Mouse (Mus musculus) frontal cortex, postnatal 36 days (tissue): ENCODE measurements around the gene Slc16a1.
A peak's percentile ranks its signal among the peaks of the same experiment; 100 is the strongest.

Source experiments
- DNase-seq, 2 experiments: peaks; one replicate each; pipeline ENCODE4 v3.0.0; 2022; ENCODE audit warnings: low spot score in 2 of 2

Gene Slc16a1

DNA sequence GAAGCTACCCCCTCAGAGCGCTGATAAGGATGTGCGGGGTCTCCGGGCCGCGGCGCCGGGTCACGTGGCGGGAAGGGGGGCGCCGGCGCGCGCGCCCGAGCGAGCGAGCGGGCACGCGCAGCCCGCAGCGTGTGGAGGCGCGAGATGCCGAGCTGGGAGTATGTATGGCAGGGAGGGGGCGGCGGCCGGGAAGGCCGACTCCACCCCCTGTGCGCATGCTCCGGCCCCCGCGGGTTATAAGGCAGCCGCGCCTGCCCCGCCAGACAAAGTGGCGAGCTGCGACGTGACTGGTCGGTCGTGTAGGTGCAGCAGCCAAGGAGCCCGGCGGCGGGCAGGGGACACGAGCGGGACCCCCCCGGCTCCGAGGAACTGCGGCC lies at the start of gene Slc16a1:
Slc16a1 (plus strand) TSS at position 266 of the 377 bp plus-strand sequence.
- peak; percentile 87 to 90 for DNase-seq

DNA sequence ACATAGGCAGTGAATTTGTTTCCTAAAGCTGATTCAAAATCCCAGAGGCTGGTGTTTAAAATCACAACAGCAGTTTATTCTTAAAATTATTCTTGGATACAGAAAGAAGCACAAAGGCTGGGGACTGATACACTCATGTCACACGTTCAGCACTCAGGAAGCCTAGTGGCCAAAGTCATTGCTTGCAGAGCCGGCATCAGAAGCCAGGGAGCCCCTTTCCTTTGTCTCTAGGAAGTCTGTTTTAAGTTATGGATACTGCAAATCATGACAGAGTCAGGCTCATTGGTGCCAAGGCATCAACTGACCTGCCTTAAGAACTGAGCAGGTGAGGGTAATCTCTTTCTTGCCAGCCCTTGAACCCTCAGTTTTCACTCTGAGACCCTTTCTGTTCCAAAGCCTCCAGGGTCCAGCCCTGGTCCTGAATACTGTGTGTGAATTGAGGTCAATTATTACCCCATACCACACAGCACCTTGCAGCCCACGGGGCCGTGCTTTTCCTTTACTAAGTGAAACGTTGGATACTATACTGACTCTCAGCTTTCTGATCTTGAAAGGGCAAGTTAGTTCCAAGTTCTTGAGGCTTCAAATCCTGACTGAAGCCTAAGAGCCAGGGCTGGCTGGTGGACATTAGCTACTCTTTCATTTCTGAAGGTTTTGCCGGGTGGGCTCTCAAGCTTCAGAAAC lies 41.9 kb upstream of the Slc16a1 start:
- DNase-seq, result no peak

DNA sequence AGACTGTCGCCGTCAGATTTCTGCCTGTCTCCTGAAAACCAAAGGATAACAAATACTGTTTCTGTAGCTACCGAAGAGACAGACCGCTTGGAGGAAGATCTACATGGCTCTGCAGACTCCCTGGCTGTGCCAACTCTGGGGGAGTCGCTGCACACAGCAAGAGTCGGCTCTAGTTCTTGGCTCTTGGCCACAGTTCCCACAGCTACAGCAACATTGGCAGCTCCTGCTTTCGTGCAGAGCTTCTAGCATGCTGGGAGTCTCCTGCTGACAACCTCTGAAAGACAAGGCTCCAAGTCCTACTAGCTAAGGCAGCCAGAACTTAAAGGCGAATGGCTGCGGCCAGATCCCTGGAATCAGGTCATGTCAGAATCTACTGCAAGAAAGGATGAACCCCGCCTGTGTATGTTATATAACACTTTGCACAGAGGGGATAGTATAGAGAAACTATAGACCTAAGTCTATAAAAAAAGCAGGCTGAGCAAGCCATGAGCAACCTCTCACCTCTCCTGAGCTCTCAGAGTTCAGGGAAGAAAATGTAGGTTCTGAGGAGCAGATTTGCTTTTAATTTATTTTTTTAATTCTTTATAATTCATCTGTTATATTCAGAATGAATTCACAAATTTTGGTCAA lies 41.2 kb upstream of the Slc16a1 start:
- DNase-seq, result peak; percentile 86 to 96

DNA sequence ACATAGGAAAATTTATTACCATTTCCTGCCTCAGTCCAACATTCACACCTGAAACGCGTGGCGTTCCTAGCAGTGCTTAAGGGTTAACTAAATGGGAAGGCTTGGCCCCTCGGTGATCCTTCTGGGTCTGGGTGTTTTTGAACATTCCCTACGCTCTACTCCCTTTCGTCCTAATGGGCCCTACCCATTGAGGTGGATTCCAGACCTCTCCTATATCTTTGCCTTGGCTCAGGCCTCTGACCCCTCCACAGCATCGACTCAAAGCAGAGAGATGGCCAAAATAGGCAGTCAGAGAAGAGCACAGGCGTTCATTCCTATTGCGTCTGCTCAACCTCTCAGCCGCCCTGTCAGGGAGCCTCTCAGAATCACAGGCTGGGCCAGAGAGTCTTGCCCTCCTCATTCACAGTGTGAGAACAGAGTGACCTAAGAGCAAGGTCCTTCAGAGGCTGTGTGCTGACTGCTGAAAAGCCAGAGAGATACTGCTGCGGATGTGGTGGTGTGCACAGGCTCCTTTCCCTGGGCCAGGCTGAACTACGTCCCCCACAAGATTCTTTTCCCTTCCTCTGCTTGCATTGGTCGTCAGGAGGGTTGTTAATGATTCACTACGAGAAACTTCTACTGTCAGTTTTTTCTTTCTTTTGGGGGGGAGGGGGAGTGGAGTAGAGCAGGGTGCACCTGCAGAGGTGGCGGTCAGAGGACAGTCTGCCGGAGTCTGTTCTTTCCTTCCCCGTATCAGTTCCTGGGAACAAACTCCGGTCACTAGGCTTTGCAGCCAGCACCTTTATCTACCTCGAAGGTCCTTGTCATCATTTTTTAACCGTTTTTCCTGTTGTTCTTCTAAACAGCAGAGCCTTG lies 38.9 kb upstream of the Slc16a1 start:
- DNase-seq, result no peak

DNA sequence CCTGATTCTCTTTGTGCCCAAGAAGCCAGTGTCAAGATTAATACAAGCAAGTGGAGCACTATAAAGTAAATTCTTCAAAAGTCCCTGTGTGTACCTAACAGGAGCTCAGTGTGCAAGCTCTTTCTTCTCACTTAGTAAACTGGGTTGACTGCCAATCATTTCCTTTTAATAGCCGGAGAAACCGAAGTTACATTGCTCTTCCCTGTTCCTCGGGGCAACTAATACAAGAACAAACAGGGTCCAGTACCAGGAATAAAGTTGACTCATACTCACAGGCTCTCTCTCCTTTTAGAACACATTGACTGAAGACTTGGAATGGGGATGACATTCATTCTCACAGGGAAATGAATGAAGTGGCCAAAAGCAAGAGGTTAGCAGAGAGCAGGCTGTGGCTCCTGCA lies 37.8 kb upstream of the Slc16a1 start:
- DNase-seq, result no peak

DNA sequence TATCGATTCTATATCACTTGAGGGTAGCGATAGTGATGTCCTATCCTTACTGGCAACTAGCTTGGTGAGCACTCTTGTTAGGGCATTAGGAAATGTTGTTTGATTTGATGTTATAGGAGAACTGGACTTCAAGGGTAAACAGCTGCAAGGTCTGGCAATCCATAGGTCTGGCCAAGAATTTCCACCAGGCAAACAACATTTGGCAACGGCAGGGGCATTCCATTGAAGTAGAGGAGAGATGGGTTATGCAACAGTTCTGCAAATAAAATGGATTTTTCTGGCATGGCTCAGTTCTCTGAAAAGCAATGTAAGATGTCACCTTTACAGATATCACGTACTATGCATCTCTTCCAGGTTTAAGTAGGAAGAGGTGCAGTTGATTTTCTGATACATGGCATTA lies 36.8 kb upstream of the Slc16a1 start:
- DNase-seq, result no peak

DNA sequence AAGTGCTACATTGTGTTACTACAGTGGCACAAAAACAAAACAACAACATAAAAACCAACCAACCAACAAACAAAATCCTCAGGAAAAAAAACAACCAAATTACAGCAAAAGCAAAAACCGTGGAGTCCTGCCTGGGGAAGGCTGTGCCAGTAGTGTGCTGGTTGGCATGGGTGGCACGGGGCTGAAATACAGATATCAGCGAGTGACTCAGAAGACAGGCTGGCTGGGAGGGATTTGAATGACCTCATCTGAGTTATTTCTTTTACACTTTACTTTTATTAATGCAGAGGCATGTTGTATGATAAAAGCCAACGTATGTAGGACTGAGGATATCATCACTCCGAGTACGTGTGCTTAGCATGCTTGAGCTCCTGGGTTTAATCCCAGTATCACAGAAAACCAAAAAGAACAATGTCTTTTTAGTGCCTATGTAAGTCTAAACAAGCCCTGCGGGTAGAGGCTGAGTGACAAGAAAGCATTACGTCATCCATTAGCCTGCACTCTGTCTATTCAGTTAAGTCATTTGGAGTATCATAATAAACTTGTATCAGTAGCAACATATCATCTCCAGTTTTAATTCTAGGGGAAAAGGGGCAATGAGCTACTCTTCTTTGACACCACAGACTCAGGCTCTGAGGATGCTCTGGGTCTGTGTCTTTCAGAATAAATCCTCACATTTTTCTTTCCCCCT lies 28.6 kb upstream of the Slc16a1 start:
- DNase-seq, result no peak

DNA sequence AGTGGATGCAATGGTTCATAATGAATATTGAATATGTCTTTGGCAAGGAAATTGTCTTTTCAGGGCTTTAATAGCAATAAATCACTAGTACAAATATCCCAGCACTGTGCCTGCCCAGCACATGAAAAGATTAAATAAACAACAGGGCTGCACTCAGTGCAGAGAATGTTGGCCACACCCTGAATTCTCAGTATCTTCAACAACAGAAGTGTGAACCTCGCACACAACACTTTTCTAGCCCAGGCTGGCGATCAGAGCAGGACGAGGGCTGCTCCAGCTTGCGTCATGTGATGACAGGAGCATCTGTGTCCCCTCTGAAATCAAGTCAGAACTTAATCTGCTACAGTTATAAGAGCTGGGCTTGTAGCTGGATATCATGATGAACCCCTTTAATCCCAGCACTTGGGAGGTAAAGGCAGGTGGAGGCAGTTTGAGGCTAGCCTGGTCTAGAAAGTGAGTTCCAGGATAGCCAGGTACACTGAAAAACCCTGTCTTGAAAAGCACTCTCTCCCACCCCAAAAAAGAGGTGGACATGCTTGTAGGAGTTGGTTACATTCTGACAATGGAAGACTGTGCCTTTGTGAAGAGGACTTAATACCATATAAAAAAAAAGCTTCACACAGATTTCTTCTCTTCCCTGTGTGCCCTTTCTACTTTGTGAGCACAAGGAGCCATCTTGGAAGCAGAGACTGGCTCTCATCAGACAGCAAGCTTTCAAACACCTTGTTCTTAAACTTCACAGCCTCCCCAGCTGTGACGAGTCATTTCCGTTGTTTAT lies 27.8 kb upstream of the Slc16a1 start:
- no peak for DNase-seq

DNA sequence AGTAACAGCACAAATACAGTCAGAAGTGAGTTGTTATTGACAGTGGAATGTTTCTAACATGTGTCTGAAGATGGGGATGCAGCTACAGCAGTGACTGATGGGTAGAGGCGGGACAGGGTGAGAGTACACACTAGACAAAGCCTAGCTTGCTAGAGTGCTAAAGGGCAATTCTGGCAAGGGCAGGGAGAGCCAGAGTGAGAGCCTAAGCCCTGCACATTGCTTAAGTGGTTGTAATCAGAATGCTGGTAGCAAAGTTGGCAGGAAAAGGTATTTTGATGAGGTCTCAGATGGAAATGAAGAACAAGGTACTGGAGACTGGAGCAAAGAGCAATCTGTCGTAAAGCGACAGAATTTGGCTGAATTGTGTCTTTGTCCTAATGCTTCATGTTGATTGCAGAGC lies 26.5 kb upstream of the Slc16a1 start:
- DNase-seq, result no peak

DNA sequence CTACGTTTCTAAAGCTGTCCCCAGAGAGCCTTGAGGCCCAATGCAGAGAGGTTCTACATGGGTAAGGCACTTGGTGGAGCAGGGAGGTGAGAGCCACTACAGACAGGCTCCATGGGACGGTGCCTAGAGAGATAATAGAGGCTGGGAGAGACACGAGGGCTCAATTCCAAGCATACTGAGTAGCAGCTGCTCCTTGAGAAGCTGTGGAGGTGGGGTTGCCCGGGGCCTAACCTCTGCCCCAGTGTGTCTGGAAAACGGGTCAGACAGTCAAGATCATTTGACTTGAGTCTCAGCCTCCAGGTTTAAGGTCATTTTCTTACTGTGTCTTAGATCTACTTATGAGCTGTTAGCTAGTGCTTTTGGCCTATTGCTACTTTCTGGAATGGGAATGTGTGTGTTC lies 25.4 kb upstream of the Slc16a1 start:
- DNase-seq, result no peak

DNA sequence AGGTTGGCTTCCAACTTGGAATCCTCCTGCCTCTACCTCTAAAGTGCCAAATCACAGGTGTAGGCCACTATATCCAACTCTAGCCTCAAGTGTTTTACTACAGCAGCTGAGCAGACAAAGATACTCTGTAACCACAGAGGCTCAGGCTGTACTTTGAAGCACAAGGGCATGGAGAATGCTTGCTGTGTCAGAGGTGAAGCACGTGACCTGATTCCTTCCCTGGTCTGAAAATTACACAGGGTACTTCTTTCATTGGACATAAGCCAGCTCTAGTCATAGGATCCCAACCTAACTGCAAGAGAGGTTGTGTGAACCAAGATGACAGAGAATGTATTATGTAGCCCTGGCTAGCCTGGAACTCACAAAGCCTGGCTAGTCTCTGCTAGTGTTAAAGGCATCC lies 24.4 kb upstream of the Slc16a1 start:
- no peak for DNase-seq

DNA sequence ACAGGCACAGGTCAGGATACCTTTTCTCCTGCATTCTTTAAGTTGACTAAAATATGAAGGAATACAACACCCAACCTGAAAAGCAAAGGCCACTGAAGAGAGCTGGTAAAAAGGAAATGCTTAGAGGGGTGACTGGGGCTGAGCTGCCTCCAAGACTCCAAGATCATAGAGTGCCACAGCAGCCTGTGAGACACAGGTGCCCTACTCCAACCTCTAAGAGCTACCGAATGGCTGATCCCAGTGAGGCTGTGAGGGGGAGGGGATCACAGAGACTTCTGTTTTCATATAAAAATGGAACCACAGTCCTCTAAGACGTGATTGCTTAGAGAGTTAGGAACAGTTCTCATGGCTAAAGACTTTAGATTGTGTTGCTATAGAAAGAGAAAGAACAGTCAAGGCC lies 23.3 kb upstream of the Slc16a1 start:
- no peak for DNase-seq

DNA sequence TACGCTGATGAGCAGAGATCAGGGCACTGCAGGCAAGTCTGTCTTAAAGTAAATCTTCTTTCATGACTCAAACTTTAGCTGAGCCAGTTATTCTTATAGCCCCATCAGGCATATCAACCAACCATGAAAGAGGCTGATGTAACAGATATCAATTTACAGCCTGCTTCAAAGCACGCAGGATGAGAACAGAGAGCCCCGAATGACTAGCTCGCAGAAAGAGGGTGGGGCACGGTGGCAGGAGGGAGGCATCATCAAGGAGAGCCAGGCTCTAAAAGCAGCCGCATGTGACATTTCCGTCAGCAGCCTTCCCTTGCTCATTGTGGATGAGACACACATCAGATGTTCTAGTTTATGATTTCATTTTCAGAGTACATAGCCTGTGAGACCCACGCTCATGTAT lies 22.3 kb upstream of the Slc16a1 start:
- peak; percentile 45 to 51 for DNase-seq

DNA sequence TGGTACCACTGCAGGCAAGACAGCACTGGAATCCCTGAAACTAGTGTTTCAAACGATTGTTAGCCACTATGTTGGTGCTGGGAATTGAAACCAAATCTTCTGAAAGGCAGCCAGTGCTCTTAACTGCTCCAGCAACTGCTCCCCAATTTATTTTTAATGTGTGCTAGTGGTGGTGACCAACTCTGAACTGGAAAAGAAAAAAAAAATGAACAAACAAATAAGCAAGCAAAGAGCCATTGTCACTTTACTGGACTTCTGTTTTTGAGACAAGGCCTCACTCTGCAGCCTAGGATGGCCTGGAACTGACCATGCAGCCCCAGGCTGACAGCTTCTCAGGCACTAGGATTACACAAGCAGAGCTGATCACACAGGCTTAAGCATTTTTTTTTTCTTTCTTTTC lies 16.6 kb upstream of the Slc16a1 start:
- no peak for DNase-seq

DNA sequence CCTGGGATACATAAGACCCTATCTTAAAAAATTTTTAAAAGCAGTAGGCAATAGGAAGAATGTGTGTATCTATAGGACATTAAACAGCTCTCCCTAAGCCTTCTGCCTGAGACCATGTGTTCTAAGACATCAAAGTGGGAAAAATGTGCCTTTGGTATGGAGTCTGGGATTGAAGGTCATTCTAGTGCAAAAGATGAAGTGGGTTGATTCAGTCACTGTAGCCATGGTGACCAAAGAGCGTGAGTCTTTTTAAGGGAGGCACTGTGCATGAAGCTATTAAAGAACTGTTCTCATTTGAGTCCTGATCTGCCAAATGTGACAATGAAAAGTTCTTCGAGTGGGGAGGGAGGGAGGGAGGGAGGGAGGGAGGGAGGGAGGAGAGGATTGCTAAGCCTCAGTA lies 8.7 kb upstream of the Slc16a1 start:
- no peak for DNase-seq

DNA sequence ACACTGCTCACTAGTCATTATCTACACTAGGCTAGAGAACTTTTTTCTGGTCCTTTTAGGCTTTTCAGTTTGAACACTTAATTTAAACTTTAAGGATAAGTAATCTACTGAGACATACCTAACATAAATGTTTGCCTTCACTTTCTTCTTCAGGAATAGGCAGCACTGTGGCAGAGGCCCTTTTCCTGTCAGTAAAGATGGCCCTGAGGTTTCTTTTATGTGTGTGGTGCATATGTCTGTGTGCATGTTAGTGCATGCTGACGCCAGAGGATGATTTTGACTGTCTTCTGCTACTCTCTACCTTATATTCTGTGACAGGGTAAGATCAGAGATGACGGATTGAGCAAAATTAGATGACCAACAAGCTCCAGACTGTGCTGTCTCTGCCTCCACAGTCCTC lies 7.5 kb upstream of the Slc16a1 start:
- DNase-seq, result no peak

DNA sequence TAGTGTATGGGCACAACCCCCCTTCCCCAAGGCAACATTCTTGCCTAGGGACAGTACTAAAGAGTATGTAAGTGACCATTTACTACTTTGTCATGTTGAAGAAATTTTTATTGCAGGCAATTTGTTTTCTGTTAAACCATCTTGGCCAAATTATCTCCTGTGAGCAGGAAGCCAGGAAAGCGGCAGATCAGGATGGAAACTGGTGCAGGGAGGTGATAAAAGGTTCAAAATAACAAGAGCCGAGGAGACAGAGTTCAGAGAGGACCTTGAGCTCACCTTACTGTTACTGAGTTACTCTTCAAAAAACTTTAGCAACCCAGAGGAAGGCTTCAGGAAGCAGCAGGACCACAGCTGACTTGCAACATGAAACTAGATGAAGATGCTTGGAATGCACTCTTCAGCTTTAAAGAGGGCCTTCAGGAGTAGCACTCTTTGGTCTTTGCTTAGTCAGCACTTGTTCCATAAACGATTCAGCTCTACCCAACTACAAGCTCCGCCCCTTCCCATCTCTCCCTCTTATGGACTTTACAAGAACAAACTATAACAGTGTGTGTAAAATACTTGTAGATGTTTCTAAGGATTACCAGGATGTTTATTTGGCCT lies 5.8 kb upstream of the Slc16a1 start:
- no peak for DNase-seq

DNA sequence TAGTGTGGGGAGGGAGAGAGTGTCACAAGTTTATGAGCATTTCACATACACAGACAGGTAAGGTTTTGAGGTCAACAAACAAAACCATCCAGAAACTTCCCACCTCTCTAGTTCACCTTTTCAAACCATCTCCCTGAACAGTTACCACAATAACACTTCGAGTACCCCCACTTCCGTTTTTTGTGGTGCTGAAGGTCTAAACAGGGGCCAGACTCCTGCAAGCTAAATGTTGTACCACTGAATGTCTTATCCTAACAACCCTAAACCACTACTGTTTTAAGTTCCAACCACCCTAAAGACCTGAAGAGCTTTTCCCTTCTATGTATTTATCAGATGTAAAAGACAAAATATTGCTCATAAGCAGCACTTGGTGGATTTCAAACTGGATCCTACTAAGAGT lies 2.0 kb upstream of the Slc16a1 start:
- DNase-seq, result no peak

DNA sequence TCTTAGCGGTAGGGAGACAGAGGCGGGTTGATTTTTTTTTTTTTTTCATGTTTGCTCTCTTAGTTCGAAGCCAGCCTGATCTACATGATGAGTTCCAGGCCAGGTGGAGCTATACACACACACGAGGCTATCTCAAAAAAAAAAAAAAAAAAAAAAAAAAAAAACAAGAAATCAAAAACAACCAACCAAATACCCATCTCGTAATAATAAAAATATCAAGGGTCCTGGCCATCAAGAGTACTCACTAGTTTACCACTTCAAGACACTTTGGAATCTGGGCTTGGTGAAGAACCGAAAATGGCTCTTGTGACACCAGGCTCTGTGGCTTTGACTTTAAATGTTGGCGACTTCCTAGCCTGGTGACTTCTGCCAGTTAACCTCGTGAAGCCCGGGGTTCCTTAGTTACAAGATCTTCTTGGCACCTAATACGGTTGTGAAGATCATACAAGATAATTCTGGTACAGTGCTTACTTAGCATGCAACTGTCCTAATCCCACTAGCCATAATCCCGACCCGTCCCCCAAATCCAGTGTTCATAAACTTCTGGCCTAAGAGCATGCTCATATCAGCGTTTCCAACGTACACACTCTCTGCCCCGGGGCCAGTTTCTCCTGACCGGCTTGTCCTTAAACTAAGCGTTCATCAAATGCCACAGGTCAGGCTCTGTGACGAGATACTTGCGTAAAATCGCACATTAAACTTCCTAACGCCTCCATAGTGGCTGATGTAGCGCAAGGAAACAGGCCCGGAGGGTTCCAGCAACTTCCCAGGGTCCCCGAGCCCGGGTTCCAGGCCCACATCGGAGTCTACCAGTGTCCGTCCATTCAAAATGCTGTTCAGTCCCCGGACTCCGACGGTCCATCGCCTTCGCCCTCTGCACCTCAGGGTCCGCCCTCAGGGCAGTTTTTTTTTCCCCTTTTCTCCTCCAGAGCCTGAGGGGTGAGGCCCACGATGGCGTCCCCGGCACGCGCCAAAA lies 753 bp upstream of the Slc16a1 start:
- peak; percentile 44 to 49 for DNase-seq
